Mouse (Mus musculus): ENCODE measurements at regions not wholly inside any gene's neighbourhood (a gene's known extent, or its start where the extent isn't known, plus 50 kb on each side); places are given as distances from the start of the nearest gene placed in this dataset.

- no peak overlapping the region for H3K27ac ChIP-seq
- no peaks in the 10 kb centered on the region for H3K9me3 ChIP-seq (ENCODE audit: control insufficient read depth, low read length)
- no peak overlapping the region for H3K4me2 ChIP-seq (ENCODE audit: low read depth)
- no peaks in the 10 kb centered on the region for H3K36me3 ChIP-seq (replicated peaks; ENCODE audit: control insufficient read depth, insufficient read depth, low read depth)
- no peaks in the 10 kb centered on the region for H3K27me3 ChIP-seq (ENCODE audit: control insufficient read depth, insufficient read depth, low read length)
- DNase-seq (ENCODE audit: low read depth in 3 of 3, low spot score in 3 of 3): no peak
- no peak overlapping the region for H3K9ac ChIP-seq (replicated peaks)
- TF ChIP-seq CTCF (IDR thresholded peaks at IDR 0.05; ENCODE audit: low read depth) (no peak), EP300 (IDR thresholded peaks at IDR 0.05; ENCODE audit: low read depth) (no peak)
- no peak for ATAC-seq (ENCODE audit: insufficient read depth)
- H3K4me3 ChIP-seq (ENCODE audit: insufficient read depth in 1 of 2, low read depth in 2 of 2, low read length in 2 of 2): no peak overlapping the region
- H3K4me1 ChIP-seq (replicated peaks; ENCODE audit: control insufficient read depth in 2 of 2, insufficient read depth in 2 of 2, low read length in 1 of 2): no peaks in the 10 kb centered on the region
- 69% methylated on average over 3 of the region's 3 CpGs for WGBS (ENCODE audit: insufficient replicate concordance)
Measured at GRCm38 (mm10) chr6:98514826-98515225, 172.3 kb upstream of the Gm765 start.

- TF ChIP-seq CTCF (IDR thresholded peaks at IDR 0.05; ENCODE audit: low read depth) (no peak), EP300 (IDR thresholded peaks at IDR 0.05; ENCODE audit: low read depth) (no peak)
- H3K4me3 ChIP-seq (ENCODE audit: insufficient read depth in 1 of 2, low read depth in 2 of 2, low read length in 2 of 2): no peak overlapping the region
- no peak for DNase-seq (ENCODE audit: low read depth in 3 of 3, low spot score in 3 of 3)
- 41% methylated on average over 7 of the region's 7 CpGs for WGBS (ENCODE audit: insufficient replicate concordance)
- H3K9me3 ChIP-seq (ENCODE audit: control insufficient read depth, low read length): no peaks in the 10 kb centered on the region
- H3K9ac ChIP-seq (replicated peaks): no peak overlapping the region
- no peaks in the 10 kb centered on the region for H3K36me3 ChIP-seq (replicated peaks; ENCODE audit: control insufficient read depth, insufficient read depth, low read depth)
- no peaks in the 10 kb centered on the region for H3K4me1 ChIP-seq (replicated peaks; ENCODE audit: control insufficient read depth in 2 of 2, insufficient read depth in 2 of 2, low read length in 1 of 2)
- H3K4me2 ChIP-seq (ENCODE audit: low read depth): no peak overlapping the region
- H3K27ac ChIP-seq: no peak overlapping the region
- H3K27me3 ChIP-seq (ENCODE audit: control insufficient read depth, insufficient read depth, low read length): no peaks in the 10 kb centered on the region
- ATAC-seq (ENCODE audit: insufficient read depth): no peak
Measured at GRCm38 (mm10) chr6:98514376-98514775, 171.8 kb upstream of the Gm765 start.

GRCm38 (mm10) chr6:98513217-98513616, 170.7 kb upstream of the Gm765 start:
- no peak overlapping the region for H3K9ac ChIP-seq (replicated peaks)
- TF ChIP-seq EP300 (IDR thresholded peaks at IDR 0.05; ENCODE audit: low read depth) (no peak), CTCF (IDR thresholded peaks at IDR 0.05; ENCODE audit: low read depth) (no peak)
- no peaks in the 10 kb centered on the region for H3K36me3 ChIP-seq (replicated peaks; ENCODE audit: control insufficient read depth, insufficient read depth, low read depth)
- DNase-seq (ENCODE audit: low read depth in 3 of 3, low spot score in 3 of 3): no peak
- H3K27ac ChIP-seq: no peak overlapping the region
- WGBS (ENCODE audit: insufficient replicate concordance): 19% methylated on average over 3 of the region's 3 CpGs
- H3K4me3 ChIP-seq (ENCODE audit: insufficient read depth in 1 of 2, low read depth in 2 of 2, low read length in 2 of 2): no peak overlapping the region
- no peaks in the 10 kb centered on the region for H3K9me3 ChIP-seq (ENCODE audit: control insufficient read depth, low read length)
- no peaks in the 10 kb centered on the region for H3K4me1 ChIP-seq (replicated peaks; ENCODE audit: control insufficient read depth in 2 of 2, insufficient read depth in 2 of 2, low read length in 1 of 2)
- H3K27me3 ChIP-seq (ENCODE audit: control insufficient read depth, insufficient read depth, low read length): no peaks in the 10 kb centered on the region
- ATAC-seq (ENCODE audit: insufficient read depth): no peak
- H3K4me2 ChIP-seq (ENCODE audit: low read depth): no peak overlapping the region

DNA sequence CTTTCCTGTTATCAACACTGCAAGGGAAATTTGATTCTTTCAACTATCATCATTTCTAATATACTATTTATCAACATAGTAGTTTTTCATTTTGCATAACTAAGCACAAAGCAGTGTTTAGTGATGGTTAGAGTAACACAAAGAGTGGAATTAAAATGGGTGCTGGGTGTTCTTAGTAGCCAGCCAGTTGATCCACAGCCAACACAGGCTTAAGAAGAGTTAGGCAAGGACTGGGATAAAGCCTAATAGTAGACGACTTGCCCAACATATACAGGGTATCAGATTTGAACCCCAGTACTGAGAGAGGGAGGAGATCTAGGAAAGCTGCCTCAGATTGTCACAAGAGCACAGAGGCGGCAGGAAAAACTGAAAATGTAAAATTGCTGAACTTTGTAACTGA, 160.2 kb upstream of the Gm765 start:
- no peak overlapping the region for H3K4me3 ChIP-seq (ENCODE audit: insufficient read depth in 1 of 2, low read depth in 2 of 2, low read length in 2 of 2)
- TF ChIP-seq CTCF (IDR thresholded peaks at IDR 0.05; ENCODE audit: low read depth) (no peak), EP300 (IDR thresholded peaks at IDR 0.05; ENCODE audit: low read depth) (no peak)
- no peak overlapping the region for H3K4me2 ChIP-seq (ENCODE audit: low read depth)
- no peak for DNase-seq (ENCODE audit: low read depth in 3 of 3, low spot score in 3 of 3)
- ATAC-seq (ENCODE audit: insufficient read depth): no peak
- H3K9me3 ChIP-seq (ENCODE audit: control insufficient read depth, low read length): no peaks in the 10 kb centered on the region
- H3K27me3 ChIP-seq (ENCODE audit: control insufficient read depth, insufficient read depth, low read length): no peaks in the 10 kb centered on the region
- no peak overlapping the region for H3K9ac ChIP-seq (replicated peaks)
- H3K36me3 ChIP-seq (replicated peaks; ENCODE audit: control insufficient read depth, insufficient read depth, low read depth): no peaks in the 10 kb centered on the region
- WGBS (ENCODE audit: insufficient replicate concordance): 50% methylated on average over 2 of the region's 2 CpGs
- H3K27ac ChIP-seq: no peak overlapping the region
- no peaks in the 10 kb centered on the region for H3K4me1 ChIP-seq (replicated peaks; ENCODE audit: control insufficient read depth in 2 of 2, insufficient read depth in 2 of 2, low read length in 1 of 2)

DNA sequence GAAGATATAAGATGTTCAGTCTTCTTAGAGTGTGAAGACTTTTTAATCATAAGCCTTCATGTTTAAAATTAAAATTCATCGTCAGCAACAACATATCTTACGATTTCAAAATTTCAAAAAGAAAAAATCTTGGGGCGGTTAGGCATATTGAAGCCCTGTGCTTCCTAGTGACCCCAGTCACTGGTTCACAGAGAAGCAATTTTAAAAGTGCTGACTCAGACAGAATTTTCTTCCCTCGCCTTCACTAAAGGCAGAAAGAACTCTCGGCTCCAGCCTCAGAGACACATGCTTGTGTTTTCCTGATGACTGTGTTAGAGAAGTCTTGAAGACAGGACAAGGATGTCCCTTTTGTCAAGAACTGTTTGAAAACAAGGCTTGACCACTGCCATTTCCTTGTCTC, 157.2 kb upstream of the Gm765 start:
- DNase-seq (ENCODE audit: low read depth in 3 of 3, low spot score in 3 of 3) (no peak), ATAC-seq (ENCODE audit: insufficient read depth) (no peak)
- Histone ChIP-seq H3K9me3 (ENCODE audit: control insufficient read depth, low read length) (no peaks in the 10 kb centered on the region), H3K27me3 (ENCODE audit: control insufficient read depth, insufficient read depth, low read length) (no peaks in the 10 kb centered on the region), H3K9ac (replicated peaks) (no peak overlapping the region), H3K4me1 (replicated peaks; ENCODE audit: control insufficient read depth in 2 of 2, insufficient read depth in 2 of 2, low read length in 1 of 2) (no peaks in the 10 kb centered on the region), H3K27ac (no peak overlapping the region), H3K4me2 (ENCODE audit: low read depth) (no peak overlapping the region), H3K36me3 (replicated peaks; ENCODE audit: control insufficient read depth, insufficient read depth, low read depth) (no peaks in the 10 kb centered on the region), H3K4me3 (ENCODE audit: insufficient read depth in 1 of 2, low read depth in 2 of 2, low read length in 2 of 2) (no peak overlapping the region)
- no peak for TF ChIP-seq CTCF (IDR thresholded peaks at IDR 0.05; ENCODE audit: low read depth)
- no peak for TF ChIP-seq EP300 (IDR thresholded peaks at IDR 0.05; ENCODE audit: low read depth)
- WGBS (ENCODE audit: insufficient replicate concordance): 57% methylated on average over 5 of the region's 5 CpGs

Data from liver, embryonic 14.5 days (tissue).